ENCODE assay signal across 28 mouse cellular contexts in genomic region chr10:25192180-25193073, GRCm38 (mm10).
DNase-seq lines count a peak whose midpoint lies in the region; ATAC-seq and TF ChIP-seq lines count a peak whose summit lies in the region.
"Had no signal": no experiment of that assay in that cellular context is flagged by ENCODE, and none has a peak within 500 bp of the region (broad histone marks: within the 10 kb centered on the region; RNA-seq: fewer than 3 reads in every experiment).

No protein-coding gene starts in this region.

- no peaks in the 10 kb centered on the region for H3K79me3 ChIP-seq in C2C12 (ENCODE audit: low read depth)

- no peak for TF ChIP-seq CTCF in C2C12 (IDR thresholded peaks at IDR 0.05; ENCODE audit: control insufficient read depth, insufficient read depth, insufficient read length)
- no peak for TF ChIP-seq CTCF in G1E (IDR thresholded peaks at IDR 0.05; ENCODE audit: low read depth, low read length)
- TF ChIP-seq CTCF in small intestine, adult 2 months (IDR thresholded peaks at IDR 0.05; ENCODE audit: extremely low read depth, insufficient read length, insufficient replicate concordance, low read depth, low read length), result no peak

- WGBS in intestine, embryonic 15.5 days, result 62% methylated on average over 5 of the region's 5 CpGs
- WGBS in small intestine, adult 2 months, result 28% methylated on average over 5 of the region's 5 CpGs
- WGBS in kidney, embryonic 15.5 days, result 84% methylated on average over 5 of the region's 5 CpGs

- H3K27me3 ChIP-seq in C2C12 (ENCODE audit: control insufficient read depth, insufficient read depth, insufficient read length) (no peaks in the 10 kb centered on the region), G1E (ENCODE audit: insufficient read depth, low read length) (no peaks in the 10 kb centered on the region)
- H3K27me3 ChIP-seq in intestine, embryonic 15.5 days (replicated peaks), result no peaks in the 10 kb centered on the region
- no peaks in the 10 kb centered on the region for H3K27me3 ChIP-seq in small intestine, adult 2 months (ENCODE audit: control insufficient read depth, insufficient read depth, low read length)
- no peaks in the 10 kb centered on the region for H3K27me3 ChIP-seq in kidney, embryonic 15.5 days
- H3K27me3 ChIP-seq: hindbrain, embryonic 13.5 days; limb, embryonic 12.5 days; liver, embryonic 12.5 days; lung, embryonic 15.5 days; neural tube, embryonic 13.5 days; Patski had no signal

- no peak overlapping the region for H3K9ac ChIP-seq in intestine, embryonic 15.5 days
- no peak overlapping the region for H3K9ac ChIP-seq in kidney, embryonic 15.5 days
- H3K9ac ChIP-seq: forebrain, postnatal 0 days; hindbrain, embryonic 13.5 days; limb, embryonic 12.5 days; liver, embryonic 12.5 days; lung, embryonic 15.5 days; neural tube, embryonic 13.5 days had no signal

- H3K4me3 ChIP-seq in C2C12 (ENCODE audit: insufficient read depth, poor library complexity, severe bottlenecking) (no peak overlapping the region), G1E (ENCODE audit: low read depth, low read length) (no peak overlapping the region; the same call in 1 of the 2 replicates)
- H3K4me3 ChIP-seq in intestine, embryonic 15.5 days (replicated peaks), result no peak overlapping the region
- H3K4me3 ChIP-seq in small intestine, adult 2 months (ENCODE audit: low read depth, low read length), result no peak overlapping the region
- no peak overlapping the region for H3K4me3 ChIP-seq in kidney, embryonic 15.5 days (replicated peaks)
- H3K4me3 ChIP-seq: erythroblast, embryonic 14.5 days; heart, embryonic 10.5 days; hindbrain, embryonic 13.5 days; left cerebral cortex, adult 2 months; limb, embryonic 12.5 days; liver, embryonic 12.5 days; lung, embryonic 15.5 days; neural tube, embryonic 13.5 days had no signal

- ATAC-seq in G1E (ENCODE audit: extremely low read depth, insufficient number of reproducible peaks, low FRiP score, poor library complexity, severe bottlenecking), result peak; percentile 66
- ATAC-seq in intestine, embryonic 15.5 days, result peak; percentile 96
- no peak for ATAC-seq in kidney, embryonic 15.5 days (replicated peaks; ENCODE audit: low FRiP score)
- ATAC-seq: forebrain, postnatal 0 days; liver, embryonic 12.5 days; Patski had no signal

- no peaks in the 10 kb centered on the region for H3K79me2 ChIP-seq in C2C12 (ENCODE audit: control insufficient read depth, insufficient read depth)

- no peak overlapping the region for H3ac ChIP-seq in C2C12 (ENCODE audit: control insufficient read depth, insufficient read length, low read depth)

- no peaks in the 10 kb centered on the region for H3K9me3 ChIP-seq in G1E (replicated peaks)
- H3K9me3 ChIP-seq in intestine, embryonic 15.5 days, result no peaks in the 10 kb centered on the region
- no peaks in the 10 kb centered on the region for H3K9me3 ChIP-seq in kidney, embryonic 15.5 days (replicated peaks)
- H3K9me3 ChIP-seq: heart, embryonic 10.5 days; hindbrain, embryonic 13.5 days; limb, embryonic 12.5 days; liver, embryonic 12.5 days; lung, embryonic 15.5 days; neural tube, embryonic 13.5 days had no signal

- H3K27ac ChIP-seq in intestine, embryonic 15.5 days, result peak overlapping the region; percentile 64
- peak overlapping the region; percentile 99 for H3K27ac ChIP-seq in small intestine, adult 2 months (ENCODE audit: insufficient read depth, low read depth, low read length)
- H3K27ac ChIP-seq in kidney, embryonic 15.5 days, result no peak overlapping the region
- H3K27ac ChIP-seq: heart, embryonic 10.5 days; hindbrain, embryonic 13.5 days; left cerebral cortex, adult 2 months; limb, embryonic 12.5 days; liver, embryonic 12.5 days; lung, embryonic 15.5 days; neural tube, embryonic 13.5 days had no signal

- TF ChIP-seq POLR2A in small intestine, adult 2 months (IDR thresholded peaks at IDR 0.05; ENCODE audit: low read depth, low read length), result no peak

- H3K4me2 ChIP-seq in intestine, embryonic 15.5 days (replicated peaks), result peak overlapping the region; percentile 9; the same call in 1 of the 2 replicates
- H3K4me2 ChIP-seq in kidney, embryonic 15.5 days, result no peak overlapping the region
- H3K4me2 ChIP-seq: hindbrain, embryonic 13.5 days; limb, embryonic 12.5 days; liver, embryonic 12.5 days; lung, embryonic 15.5 days; midbrain, embryonic 11.5 days; neural tube, embryonic 13.5 days had no signal

- H3K36me3 ChIP-seq in C2C12 (ENCODE audit: control insufficient read depth, insufficient read depth), result no peaks in the 10 kb centered on the region
- no peaks in the 10 kb centered on the region for H3K36me3 ChIP-seq in G1E (replicated peaks)
- H3K36me3 ChIP-seq in intestine, embryonic 15.5 days, result no peaks in the 10 kb centered on the region
- peaks cover 8% of the 10 kb centered on the region; the same call in 1 of the 2 replicates for H3K36me3 ChIP-seq in small intestine, adult 2 months (ENCODE audit: control insufficient read depth, insufficient read depth, low read length)
- H3K36me3 ChIP-seq in kidney, embryonic 15.5 days, result no peaks in the 10 kb centered on the region
- H3K36me3 ChIP-seq: heart, embryonic 10.5 days; hindbrain, embryonic 13.5 days; limb, embryonic 12.5 days; liver, embryonic 12.5 days; lung, embryonic 15.5 days; neural tube, embryonic 13.5 days had no signal

- no peak for DNase-seq in G1E (ENCODE audit: low spot score)
- no peak for DNase-seq in frontal cortex, postnatal 36 days (ENCODE audit: low spot score in 2 of 2)
- DNase-seq in layer of hippocampus, postnatal 36 days, result no peak
- DNase-seq: adrenal gland, adult 2 months; adrenal gland, postnatal 36 days; cerebellum, adult 2 months; cerebellum, postnatal 14 days; forebrain, postnatal 0 days; gastrocnemius, postnatal 14 days; heart, postnatal 36 days; kidney, adult 2 months; kidney, postnatal 10 days; thymus, adult 18-20 months; thymus, postnatal 25 days had no signal

- H3K4me1 ChIP-seq in G1E (ENCODE audit: insufficient read depth, low read depth, low read length), result peaks cover 27% of the 10 kb centered on the region
- H3K4me1 ChIP-seq in intestine, embryonic 15.5 days (replicated peaks), result peaks cover 4% of the 10 kb centered on the region; the same call in 1 of the 2 replicates
- peaks cover 25% of the 10 kb centered on the region for H3K4me1 ChIP-seq in small intestine, adult 2 months (ENCODE audit: control insufficient read depth, insufficient read depth, insufficient read length, low read length)
- H3K4me1 ChIP-seq in kidney, embryonic 15.5 days, result peaks cover 8% of the 10 kb centered on the region; the same call in 1 of the 2 replicates
- H3K4me1 ChIP-seq: heart, embryonic 10.5 days; hindbrain, embryonic 13.5 days; limb, embryonic 12.5 days; lung, embryonic 15.5 days; neural tube, embryonic 13.5 days had no signal

TF ChIP-seq in C2C12, 6 proteins besides CTCF, POLR2A, EP300 and RAD21:
- TF ChIP-seq MYOG (IDR thresholded peaks at IDR 0.05; ENCODE audit: control insufficient read depth, extremely low read depth, insufficient read length), result no peak
- TF ChIP-seq MAX (IDR thresholded peaks at IDR 0.05), result no peak
- no peak for TF ChIP-seq FOSL1 (IDR thresholded peaks at IDR 0.05; ENCODE audit: insufficient read depth, low read length, poor library complexity, severe bottlenecking)
- TF ChIP-seq CEBPB (IDR thresholded peaks at IDR 0.05; ENCODE audit: low read depth), result peak; percentile 32
TF ChIP-seq in C2C12: peak in this region for 1.
